Mouse (Mus musculus): ENCODE measurements around the gene Filip1l. TPM values are rescaled to one million over a fixed set of nuclear protein-coding genes. Genes with fewer than 3 reads are reported as not detected.

Gene Filip1l
- total RNA-seq, 1 experiment = 7.4 TPM

- in situ Hi-C loops (cut with MboI; ENCODE audit: low sequenced_read_pairs in 2 of 2, unreplicated experiment in 2 of 2) = no loop called here
These were observed 101.3 kb downstream of the Filip1l start for GRCm38 (mm10) chr16:57454106-57454763.

GRCm38 (mm10) chr16:57455573-57455972 lies 102.7 kb downstream of the Filip1l start:
- Histone ChIP-seq H3K27ac (ENCODE audit: insufficient read depth, low read depth, low read length, poor library complexity, severe bottlenecking) (no peak overlapping the region), H3K9ac (ENCODE audit: insufficient read depth, low read depth, low read length, poor library complexity, severe bottlenecking) (no peak overlapping the region), H3K9me3 (ENCODE audit: control insufficient read depth, insufficient read depth, low read depth, low read length) (no peaks in the 10 kb centered on the region), H3K36me3 (ENCODE audit: control insufficient read depth, insufficient read depth, low read length, poor library complexity, severe bottlenecking) (no peaks in the 10 kb centered on the region), H3K4me1 (ENCODE audit: control insufficient read depth in 2 of 2, insufficient read depth in 2 of 2, low read length in 2 of 2, poor library complexity in 1 of 2) (no peaks in the 10 kb centered on the region), H3K4me3 (ENCODE audit: insufficient read depth in 1 of 2, low read depth in 1 of 2, low read length in 2 of 2, poor library complexity in 1 of 2, severe bottlenecking in 1 of 2) (no peak overlapping the region)
- no peak for DNase-seq (ENCODE audit: low read depth, low spot score)
- in situ Hi-C loops (cut with MboI; ENCODE audit: low sequenced_read_pairs in 2 of 2, unreplicated experiment in 2 of 2) = no loop called here
- no peak for TF ChIP-seq CHD2 (IDR thresholded peaks at IDR 0.05; ENCODE audit: low read depth, low read length)
- no peak for TF ChIP-seq HCFC1 (IDR thresholded peaks at IDR 0.05; ENCODE audit: borderline replicate concordance, insufficient read depth, low read length)
- TF ChIP-seq ZNF384 (IDR thresholded peaks at IDR 0.05; ENCODE audit: low read depth, low read length) = no peak
- no peak for TF ChIP-seq ZC3H11A (IDR thresholded peaks at IDR 0.05; ENCODE audit: borderline replicate concordance, low read depth, low read length)
- TF ChIP-seq MAFK (IDR thresholded peaks at IDR 0.05; ENCODE audit: insufficient read depth, low read depth, low read length) = no peak

More at GRCm38 (mm10) chr16:57454106-57454763, 101.3 kb downstream of the Filip1l start:
- Histone ChIP-seq H3K4me3 (ENCODE audit: insufficient read depth in 1 of 2, low read depth in 1 of 2, low read length in 2 of 2, poor library complexity in 1 of 2, severe bottlenecking in 1 of 2) (no peak overlapping the region), H3K4me1 (ENCODE audit: control insufficient read depth in 2 of 2, insufficient read depth in 2 of 2, low read length in 2 of 2, poor library complexity in 1 of 2) (no peaks in the 10 kb centered on the region), H3K9me3 (ENCODE audit: control insufficient read depth, insufficient read depth, low read depth, low read length) (no peaks in the 10 kb centered on the region), H3K36me3 (ENCODE audit: control insufficient read depth, insufficient read depth, low read length, poor library complexity, severe bottlenecking) (no peaks in the 10 kb centered on the region), H3K9ac (ENCODE audit: insufficient read depth, low read depth, low read length, poor library complexity, severe bottlenecking) (no peak overlapping the region), H3K27ac (ENCODE audit: insufficient read depth, low read depth, low read length, poor library complexity, severe bottlenecking) (no peak overlapping the region)
- TF ChIP-seq ZC3H11A (IDR thresholded peaks at IDR 0.05; ENCODE audit: borderline replicate concordance, low read depth, low read length) = no peak
- no peak for TF ChIP-seq CHD2 (IDR thresholded peaks at IDR 0.05; ENCODE audit: low read depth, low read length)
- TF ChIP-seq ZNF384 (IDR thresholded peaks at IDR 0.05; ENCODE audit: low read depth, low read length) = no peak
- no peak for TF ChIP-seq MAFK (IDR thresholded peaks at IDR 0.05; ENCODE audit: insufficient read depth, low read depth, low read length)
- TF ChIP-seq HCFC1 (IDR thresholded peaks at IDR 0.05; ENCODE audit: borderline replicate concordance, insufficient read depth, low read length) = no peak
- DNase-seq (ENCODE audit: low read depth, low spot score) = no peak

GRCm38 (mm10) chr16:57456003-57456402 lies 103.1 kb downstream of the Filip1l start:
- TF ChIP-seq HCFC1 (IDR thresholded peaks at IDR 0.05; ENCODE audit: borderline replicate concordance, insufficient read depth, low read length) (no peak), CHD2 (IDR thresholded peaks at IDR 0.05; ENCODE audit: low read depth, low read length) (no peak), MAFK (IDR thresholded peaks at IDR 0.05; ENCODE audit: insufficient read depth, low read depth, low read length) (no peak), ZNF384 (IDR thresholded peaks at IDR 0.05; ENCODE audit: low read depth, low read length) (no peak), ZC3H11A (IDR thresholded peaks at IDR 0.05; ENCODE audit: borderline replicate concordance, low read depth, low read length) (no peak)
- in situ Hi-C loops (cut with MboI; ENCODE audit: low sequenced_read_pairs in 2 of 2, unreplicated experiment in 2 of 2) = no loop called here
- Histone ChIP-seq H3K9me3 (ENCODE audit: control insufficient read depth, insufficient read depth, low read depth, low read length) (no peaks in the 10 kb centered on the region), H3K4me1 (ENCODE audit: control insufficient read depth in 2 of 2, insufficient read depth in 2 of 2, low read length in 2 of 2, poor library complexity in 1 of 2) (no peaks in the 10 kb centered on the region), H3K27ac (ENCODE audit: insufficient read depth, low read depth, low read length, poor library complexity, severe bottlenecking) (no peak overlapping the region), H3K36me3 (ENCODE audit: control insufficient read depth, insufficient read depth, low read length, poor library complexity, severe bottlenecking) (no peaks in the 10 kb centered on the region), H3K4me3 (ENCODE audit: insufficient read depth in 1 of 2, low read depth in 1 of 2, low read length in 2 of 2, poor library complexity in 1 of 2, severe bottlenecking in 1 of 2) (no peak overlapping the region), H3K9ac (ENCODE audit: insufficient read depth, low read depth, low read length, poor library complexity, severe bottlenecking) (no peak overlapping the region)
- no peak for DNase-seq (ENCODE audit: low read depth, low spot score)

- no peak overlapping the region for H3K9ac ChIP-seq (ENCODE audit: insufficient read depth, low read depth, low read length, poor library complexity, severe bottlenecking)
- H3K9me3 ChIP-seq (ENCODE audit: control insufficient read depth, insufficient read depth, low read depth, low read length) = no peaks in the 10 kb centered on the region
These were observed 112.6 kb downstream of the Filip1l start for GRCm38 (mm10) chr16:57465386-57465913.

More at GRCm38 (mm10) chr16:57465386-57465913, 112.6 kb downstream of the Filip1l start:
- H3K4me3 ChIP-seq (ENCODE audit: insufficient read depth in 1 of 2, low read depth in 1 of 2, low read length in 2 of 2, poor library complexity in 1 of 2, severe bottlenecking in 1 of 2) = no peak overlapping the region
- DNase-seq (ENCODE audit: low read depth, low spot score) = no peak
- in situ Hi-C loops (cut with MboI; ENCODE audit: low sequenced_read_pairs in 2 of 2, unreplicated experiment in 2 of 2) = no loop called here
- no peak overlapping the region for H3K27ac ChIP-seq (ENCODE audit: insufficient read depth, low read depth, low read length, poor library complexity, severe bottlenecking)
- TF ChIP-seq ZC3H11A (IDR thresholded peaks at IDR 0.05; ENCODE audit: borderline replicate concordance, low read depth, low read length) = no peak
- no peak for TF ChIP-seq MAFK (IDR thresholded peaks at IDR 0.05; ENCODE audit: insufficient read depth, low read depth, low read length)
- no peak for TF ChIP-seq HCFC1 (IDR thresholded peaks at IDR 0.05; ENCODE audit: borderline replicate concordance, insufficient read depth, low read length)
- no peak for TF ChIP-seq ZNF384 (IDR thresholded peaks at IDR 0.05; ENCODE audit: low read depth, low read length)
- no peak for TF ChIP-seq CHD2 (IDR thresholded peaks at IDR 0.05; ENCODE audit: low read depth, low read length)
- H3K36me3 ChIP-seq (ENCODE audit: control insufficient read depth, insufficient read depth, low read length, poor library complexity, severe bottlenecking) = no peaks in the 10 kb centered on the region
- no peaks in the 10 kb centered on the region for H3K4me1 ChIP-seq (ENCODE audit: control insufficient read depth in 2 of 2, insufficient read depth in 2 of 2, low read length in 2 of 2, poor library complexity in 1 of 2)
